Mouse (Mus musculus): Measurements from ENCODE around the gene Cpa2. TPM values are rescaled to one million over a fixed set of nuclear protein-coding genes. Genes with fewer than 3 reads are reported as not detected.

Gene Cpa2
- total RNA-seq, 1 experiment from 2014 or later, result 0.56 TPM

DNA sequence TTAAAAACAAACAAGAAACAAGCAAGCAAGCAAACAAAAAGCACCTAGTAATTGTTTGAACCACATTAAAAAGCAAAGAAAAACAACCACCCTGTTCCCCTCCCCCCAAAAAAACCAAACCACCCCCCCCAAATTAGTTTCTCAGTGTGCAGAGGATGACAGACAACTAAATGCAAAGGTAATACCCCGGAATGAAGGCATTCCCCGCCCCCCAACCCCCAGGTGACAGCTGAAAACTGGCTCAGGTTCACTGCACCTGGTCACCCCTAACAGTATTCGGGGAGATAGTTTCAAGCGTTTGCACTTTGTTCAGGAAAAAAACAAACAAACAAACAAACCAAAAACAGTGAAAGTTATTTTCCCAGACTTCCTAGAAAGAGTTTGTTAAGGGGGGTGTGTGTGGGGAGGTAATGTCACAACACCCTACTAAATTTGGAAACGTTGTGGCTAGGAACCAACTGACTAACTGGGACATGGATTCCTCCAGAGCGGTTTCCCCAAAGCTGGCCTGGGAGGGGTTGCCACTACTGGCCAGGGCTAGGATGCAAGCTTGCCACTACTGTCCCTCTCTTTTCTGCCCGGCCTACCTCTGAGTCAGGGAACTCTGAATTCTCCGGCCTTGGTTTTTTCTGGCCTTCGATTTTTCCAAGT, 6.4 kb downstream of the Cpa2 start:
- DNase-seq, result peak; percentile 75

DNA sequence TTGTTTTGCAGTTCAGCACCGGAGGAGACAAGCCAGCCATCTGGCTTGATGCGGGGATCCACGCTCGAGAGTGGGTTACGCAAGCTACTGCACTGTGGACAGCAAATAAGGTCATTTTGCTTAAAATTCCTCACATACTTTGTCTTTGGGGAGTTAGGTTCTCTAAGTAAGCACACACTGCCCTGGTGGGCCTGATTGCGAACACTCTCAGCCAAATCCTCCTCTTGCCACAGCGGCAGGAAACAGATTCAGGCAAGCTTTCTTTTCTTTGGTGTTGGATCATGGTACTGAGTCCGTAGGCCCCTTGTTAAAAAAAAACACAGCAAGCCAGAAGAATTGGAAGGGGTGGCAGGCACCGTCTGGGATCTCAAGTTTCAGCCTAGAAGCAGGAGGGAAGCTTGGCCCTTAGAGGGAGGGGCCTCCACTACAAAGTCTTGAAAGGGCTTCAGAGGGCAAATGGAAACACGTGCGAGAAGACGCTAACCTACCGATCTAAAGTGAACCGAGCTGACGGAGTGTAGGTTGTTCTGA, 7.9 kb downstream of the Cpa2 start:
- peak; percentile 38 for DNase-seq

DNA sequence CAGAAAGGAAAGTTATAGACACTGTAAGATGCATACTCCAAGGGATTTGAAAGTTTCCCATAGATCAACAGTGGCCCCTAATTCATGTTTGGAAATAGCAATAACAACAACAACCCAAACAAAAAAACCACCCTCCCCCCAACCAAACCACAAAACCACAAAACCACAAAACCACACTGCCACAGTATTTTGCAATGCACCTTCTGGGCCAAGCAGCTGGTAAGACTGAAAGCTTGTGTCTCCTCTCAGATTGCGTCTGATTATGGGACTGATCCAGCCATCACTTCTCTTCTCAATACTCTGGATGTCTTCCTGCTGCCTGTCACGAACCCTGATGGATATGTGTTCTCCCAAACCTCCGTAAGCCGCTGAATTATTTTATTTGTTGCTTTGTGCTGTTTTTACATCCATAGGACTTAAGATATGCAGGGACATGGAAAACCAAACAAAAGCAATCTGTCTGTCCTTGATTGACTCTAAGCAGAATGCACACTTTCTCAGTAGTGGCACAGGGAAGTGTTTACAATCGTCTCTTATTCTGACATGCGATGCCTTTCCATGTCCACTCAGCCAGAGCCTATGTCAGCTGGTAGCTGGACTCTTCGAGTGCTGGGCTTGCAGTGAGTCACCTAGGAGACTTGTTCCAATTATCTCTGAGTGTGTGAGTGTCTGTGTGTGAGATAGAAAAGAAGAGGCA, 9.3 kb downstream of the Cpa2 start:
- DNase-seq, result no peak

DNA sequence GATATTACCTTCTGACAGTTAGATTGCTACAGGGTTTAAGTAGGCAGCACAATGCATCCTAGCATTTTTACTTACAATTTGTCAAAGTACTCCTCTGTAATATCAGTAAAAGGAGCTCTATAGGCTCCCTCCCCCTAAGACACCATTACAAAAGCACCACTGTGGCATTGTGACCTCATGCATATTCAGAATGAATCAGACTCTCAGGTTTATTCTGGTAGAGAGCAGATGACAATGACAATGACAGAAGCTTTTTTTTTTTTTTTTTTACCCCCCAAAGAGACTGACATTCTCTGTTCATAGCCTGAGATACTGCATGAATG, 9.8 kb downstream of the Cpa2 start:
- DNase-seq, result no peak

DNA sequence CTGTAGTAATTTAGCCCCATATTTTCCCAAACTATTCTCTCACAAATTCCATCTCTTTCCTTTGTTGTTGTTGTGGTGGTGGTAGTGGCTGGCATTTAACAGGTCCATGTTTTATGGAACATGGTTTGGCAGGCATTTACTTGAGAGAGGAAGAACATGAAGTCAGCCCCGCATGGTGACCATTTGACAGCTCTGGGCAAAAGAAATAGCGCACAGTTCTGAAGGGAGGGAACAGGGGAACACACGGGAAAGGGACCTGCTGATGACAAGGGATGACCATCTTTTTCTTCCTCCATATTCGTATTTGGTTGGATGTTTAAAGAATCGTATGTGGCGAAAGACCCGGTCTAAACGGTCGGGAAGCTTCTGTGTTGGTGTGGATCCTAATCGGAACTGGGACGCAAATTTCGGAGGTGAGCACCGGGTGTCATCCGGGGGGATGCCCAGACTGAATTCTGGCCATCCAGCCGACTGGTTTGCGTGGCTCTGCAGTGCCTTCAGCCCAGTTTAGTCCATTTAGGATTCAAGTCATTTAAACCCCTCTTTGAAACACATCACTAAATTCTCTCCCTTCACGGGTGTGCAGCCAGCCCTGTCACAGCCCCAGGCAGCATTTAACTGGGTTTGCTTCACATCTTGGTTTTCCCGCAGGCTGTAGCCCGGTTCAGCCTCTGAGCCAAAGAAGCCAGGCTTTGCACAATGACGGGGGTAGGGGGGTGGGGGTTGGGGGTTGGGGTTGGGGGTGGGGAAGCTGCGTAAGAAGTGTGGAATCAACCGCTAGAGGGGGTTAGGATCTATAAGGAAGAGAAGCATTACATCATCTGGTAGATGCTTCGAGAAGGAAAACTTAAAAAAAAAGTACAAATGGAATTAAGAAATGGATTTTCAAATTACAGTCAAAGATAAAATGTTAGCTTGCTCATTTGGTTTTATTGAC, 10.5 kb downstream of the Cpa2 start:
- DNase-seq, result no peak

DNA sequence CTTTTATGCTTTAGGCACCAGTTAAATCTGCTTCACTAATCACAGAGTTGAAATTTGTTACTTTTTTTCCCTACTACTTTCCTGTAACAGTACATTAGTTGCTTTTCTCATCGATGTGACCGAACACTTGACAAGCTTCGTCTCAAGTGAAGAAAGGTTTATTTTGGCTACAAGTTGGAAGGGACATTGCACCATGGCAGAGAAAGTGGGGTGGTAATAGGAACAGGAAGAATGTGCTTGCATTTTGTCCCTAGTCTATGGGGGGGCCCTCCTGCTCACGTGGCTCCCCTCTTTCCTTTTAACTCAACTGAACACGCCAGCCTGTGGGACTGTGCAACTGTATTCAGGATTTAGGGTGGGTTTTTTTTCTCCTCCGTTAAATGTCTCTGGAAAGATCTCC, 11.2 kb downstream of the Cpa2 start:
- DNase-seq, result no peak

DNA sequence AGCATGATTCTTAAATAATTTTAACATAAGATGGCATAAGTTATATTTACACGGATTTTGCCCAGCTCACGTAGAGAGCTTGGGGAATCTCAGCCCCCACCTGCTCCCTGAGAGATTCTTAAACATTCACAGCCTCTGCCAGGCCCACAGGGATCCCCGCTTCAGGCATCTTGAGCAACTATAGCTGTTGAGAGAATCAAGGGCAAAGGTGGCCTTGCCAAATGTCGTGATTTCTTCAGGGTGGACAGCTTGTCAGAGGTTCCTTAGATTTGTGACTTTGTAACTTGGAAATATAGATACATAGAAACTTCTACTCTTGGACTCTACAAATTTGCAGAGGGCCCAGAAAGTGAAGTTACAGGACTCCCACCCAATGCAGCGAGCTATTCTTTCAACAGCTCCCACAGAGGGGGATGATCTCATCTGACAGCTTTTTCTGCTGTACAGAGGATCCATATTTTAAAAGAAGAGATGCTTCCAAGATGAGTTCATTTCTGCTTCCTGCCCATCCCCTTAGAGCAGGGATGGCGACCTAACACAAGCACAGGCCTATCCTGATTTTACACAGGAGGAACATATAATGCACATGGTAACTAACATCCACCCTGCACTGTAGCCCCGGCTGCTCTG, 12.1 kb downstream of the Cpa2 start:
- DNase-seq, result peak; percentile 66

DNA sequence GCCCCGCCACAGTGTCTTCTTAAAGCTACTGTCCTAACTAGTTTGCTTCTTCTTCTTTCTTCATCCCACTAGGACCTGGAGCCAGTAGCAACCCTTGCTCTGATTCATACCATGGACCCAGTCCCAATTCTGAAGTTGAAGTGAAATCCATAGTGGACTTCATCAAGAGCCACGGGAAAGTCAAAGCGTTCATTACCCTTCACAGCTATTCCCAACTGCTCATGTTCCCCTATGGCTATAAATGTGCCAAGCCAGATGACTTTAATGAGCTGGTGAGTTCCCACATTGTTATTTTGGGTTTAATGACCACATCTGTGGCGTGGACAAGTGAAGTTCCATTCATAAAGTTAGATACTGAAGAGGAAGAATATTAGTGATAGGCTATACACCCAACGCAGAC, 12.7 kb downstream of the Cpa2 start:
- no peak for DNase-seq

DNA sequence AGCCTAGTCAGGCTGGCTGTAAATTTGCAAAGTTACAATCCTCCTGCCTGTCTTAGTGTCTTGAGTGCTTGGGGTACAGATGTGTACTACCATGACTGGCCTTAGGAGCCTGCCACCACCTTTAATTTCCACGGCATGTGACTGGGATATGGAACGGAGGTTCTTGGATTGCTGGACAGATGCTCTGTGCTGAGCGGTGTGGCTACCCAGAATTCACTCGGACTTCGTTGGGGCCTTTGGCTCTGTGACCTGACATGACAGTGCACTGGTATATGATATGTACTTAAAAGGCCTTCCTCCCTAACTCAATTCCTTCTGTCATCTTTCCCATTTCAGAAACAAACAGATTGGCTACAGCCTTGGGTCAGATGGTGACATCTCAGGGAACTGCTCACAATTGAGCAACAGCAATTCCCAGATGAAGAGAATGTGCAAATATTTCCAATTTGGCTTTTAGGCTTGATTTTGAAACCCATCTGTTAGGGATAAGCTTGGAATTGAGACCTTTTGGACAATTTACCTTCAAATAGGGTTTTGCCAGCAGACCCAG, 13.3 kb downstream of the Cpa2 start:
- no peak for DNase-seq

DNA sequence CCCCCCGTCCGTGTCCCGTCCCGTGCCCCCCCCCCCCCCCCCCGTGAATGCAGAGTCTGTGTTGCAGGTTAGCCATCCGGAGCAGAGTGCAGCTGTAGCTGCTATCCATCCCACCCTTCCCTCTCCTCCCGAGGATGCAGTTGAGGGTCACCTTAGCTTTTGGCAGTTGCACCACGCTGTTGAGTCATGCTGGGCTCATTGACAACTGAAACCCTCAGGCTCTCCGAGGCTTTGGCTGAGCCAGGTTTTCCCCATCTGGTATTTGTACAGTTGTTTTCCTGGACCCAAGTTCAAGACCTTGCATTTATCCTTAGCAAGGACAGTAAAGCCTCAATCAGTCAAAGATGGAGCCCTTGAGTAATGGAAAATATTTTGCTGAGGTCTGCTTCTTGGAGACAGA, 14.7 kb downstream of the Cpa2 start:
- peak; percentile 86 for DNase-seq

DNA sequence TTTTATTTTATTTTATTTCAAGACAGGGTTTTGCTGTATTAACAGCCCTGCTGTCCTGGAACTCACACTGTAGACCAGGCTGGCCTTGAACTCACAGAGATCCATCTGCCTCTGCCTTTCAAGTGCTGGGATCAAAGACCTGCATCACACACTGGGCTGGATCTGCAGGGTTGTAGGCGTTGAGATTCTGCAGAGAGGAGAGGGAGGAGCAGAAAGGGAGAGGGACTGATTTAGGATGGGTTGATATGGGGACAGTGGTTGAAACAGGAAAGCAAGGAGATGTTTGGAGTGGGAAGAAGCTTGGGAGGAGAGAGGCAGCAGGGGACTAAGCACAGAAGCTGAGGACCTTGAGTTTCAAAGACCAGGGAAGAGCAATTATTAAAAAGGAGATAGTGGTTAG, 18.3 kb downstream of the Cpa2 start:
- DNase-seq, result peak; percentile 51

DNA sequence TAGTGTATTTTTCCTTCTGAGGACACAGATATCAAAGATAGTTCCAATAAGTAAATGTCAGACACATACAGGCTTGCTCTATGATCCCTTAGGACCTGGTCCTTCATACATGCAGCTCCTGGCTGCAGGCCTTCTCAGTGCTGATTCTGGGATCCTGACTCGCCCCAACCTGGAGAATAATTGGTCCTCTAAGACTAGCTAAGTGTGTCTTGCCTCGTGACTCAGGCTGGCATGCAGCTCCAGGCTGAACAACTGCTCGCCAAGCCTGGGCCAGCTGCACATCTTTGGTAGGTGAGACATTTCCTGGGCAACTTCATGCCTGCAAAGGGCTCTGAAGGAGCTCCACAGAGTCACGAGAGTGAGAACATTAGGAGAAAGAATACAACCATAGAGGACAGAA, 20.8 kb downstream of the Cpa2 start:
- DNase-seq, result no peak

DNA sequence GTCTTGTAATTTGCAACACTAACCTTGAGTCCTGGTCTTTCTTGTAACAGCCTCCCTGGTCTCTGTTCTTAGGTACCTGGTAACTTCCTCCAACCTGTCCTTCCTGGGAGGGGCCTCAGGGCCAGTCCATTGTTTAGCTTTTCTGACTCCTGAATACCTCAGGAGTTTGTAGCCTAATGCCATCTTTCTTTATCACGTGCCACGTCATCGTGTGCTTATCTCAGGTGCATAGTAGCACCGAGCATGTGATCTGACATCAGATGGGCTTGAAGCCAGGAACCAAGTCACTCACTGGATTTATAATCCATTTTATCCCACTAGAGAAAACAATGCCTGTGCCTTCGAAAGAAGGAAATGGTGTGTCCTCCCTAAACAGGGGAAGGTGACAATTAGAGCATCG, 22.2 kb downstream of the Cpa2 start:
- no peak for DNase-seq

DNA sequence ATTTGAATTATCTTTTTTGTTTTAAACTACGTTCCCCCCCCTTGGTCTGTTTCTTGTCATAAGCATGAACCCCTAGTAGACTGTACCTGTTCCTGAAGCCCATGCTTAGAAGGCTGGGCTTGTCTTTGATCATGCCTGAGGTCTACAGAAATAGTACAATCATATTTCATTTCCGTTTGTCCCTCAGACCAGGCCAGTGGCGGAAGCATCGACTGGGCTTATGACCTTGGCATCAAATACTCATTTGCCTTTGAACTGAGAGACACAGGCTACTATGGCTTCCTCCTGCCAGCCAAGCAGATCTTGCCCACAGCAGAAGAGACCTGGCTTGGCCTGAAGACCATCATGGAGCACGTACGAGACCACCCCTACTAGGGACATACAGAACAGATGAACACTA, 22.7 kb downstream of the Cpa2 start:
- DNase-seq, result peak; percentile 49

DNA sequence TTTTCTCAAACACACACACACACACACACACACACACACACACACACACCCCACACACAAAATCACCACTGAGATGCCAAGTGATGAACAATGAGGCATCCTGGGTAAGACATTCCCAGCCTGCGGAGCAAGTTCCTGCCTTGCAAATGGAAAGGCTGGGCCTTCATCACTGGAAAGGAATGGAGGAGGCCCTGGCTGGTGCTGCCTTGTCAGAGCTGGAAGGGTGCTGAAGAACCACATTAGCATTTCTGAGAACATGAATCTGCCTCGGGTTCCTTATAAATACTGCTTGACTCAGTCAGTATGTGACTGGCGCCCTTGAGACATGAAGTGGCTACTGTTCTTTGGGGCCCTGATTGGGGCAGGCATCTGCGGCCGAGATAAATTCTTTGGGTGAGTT, 26.7 kb downstream of the Cpa2 start, which contains the start of gene Cpa4:
TSS of gene Cpa4 (plus strand) at position 301 of the 400 bp plus-strand sequence.
- no peak for DNase-seq

DNA sequence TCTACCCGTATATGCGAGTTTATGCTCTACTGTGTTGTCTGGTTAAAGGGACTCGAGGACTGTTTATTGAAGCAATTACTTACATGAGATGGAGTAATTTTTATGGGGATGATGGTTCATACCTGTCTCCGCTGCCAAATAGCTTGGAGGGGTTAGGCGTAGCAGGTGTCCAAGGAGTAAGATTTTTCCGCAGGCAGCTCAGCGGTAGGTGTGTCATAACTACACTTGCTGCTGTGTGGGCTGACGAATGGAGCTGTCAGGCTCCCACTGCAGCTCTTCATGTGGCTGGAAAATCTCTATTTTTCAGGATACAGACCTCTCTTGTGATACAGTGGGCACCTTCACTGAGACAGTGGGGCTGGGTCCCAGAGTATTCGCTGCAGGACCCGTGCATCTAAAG, 27.9 kb downstream of the Cpa2 start:
- DNase-seq, result no peak

DNA sequence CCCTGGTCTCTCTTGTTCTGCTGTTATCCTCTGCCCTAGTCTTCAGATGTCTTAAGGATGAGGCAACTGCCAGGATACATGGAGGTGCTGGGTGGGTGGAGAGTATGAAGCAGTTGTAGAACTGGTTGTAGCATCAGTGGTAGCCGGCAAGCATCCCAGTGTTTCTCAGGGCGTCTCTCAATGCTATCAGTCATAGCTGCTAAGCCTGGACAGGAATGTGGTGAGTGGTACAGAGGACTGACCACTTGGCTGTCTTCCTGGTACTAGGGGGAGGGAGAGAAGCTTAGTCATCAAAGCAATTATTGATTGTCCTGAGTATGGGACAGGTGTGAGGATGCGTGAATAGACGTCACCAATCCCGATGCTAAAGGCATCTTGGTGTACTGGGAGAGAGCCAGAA, 28.6 kb downstream of the Cpa2 start:
- no peak for DNase-seq

DNA sequence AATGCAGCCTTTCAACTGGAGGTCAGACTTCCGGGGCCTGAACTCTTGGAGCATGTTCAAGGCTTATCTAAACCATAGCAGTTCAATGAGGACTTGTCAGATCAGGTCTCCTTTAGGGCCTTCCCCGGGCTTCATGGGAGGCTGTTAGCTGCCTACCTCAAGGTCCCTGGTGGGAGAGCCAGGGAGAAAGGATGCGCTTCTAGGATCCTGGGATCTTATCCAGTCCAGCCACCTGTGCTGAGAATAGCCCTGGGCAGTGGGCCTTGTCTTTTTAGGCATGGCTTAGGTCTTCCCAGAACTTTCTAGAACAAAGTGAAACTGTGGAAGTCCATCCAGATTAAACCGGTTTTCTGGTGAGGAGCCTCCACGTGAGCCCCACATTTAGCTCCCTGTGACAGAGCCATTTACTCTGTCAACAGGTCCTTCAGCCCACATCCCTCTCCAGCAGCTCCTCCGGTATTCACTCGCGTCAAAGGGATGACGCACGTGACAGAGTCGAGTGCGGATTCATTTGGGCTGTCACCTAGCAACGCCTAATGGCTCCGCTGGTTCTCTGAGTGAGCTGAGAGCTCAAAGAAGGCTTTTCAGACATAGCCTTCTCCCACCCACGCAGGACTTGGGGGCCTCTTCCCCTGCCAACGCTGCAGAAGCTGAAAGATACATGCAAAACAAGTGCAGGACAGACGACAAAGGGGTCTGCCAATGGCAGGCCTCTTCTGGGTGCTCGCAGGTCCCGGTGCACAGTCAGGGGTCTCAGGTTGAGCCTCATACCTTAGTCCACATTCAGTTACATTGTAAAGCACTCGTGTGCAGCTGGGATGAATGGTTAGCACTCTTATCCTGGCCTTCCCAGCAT, 31.3 kb downstream of the Cpa2 start:
- no peak for DNase-seq

DNA sequence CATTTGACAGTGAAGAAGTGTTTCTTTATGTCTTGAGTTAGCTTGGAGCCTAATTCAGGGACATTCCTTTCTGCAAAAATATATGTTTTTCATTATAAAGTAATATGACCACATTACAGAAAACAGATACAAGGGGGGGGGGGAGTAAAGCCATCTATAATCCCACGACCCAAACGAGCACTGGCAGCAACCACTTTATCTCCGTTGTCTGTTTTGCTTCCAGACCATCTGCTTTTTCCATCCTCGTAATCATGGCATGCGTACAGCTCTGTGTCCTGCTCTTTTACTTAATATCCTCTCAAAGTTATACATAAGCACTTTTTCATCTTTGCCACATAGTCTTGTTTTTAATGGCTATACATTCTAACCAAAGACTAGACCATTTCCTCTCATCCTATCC, 32.0 kb downstream of the Cpa2 start:
- no peak for DNase-seq

DNA sequence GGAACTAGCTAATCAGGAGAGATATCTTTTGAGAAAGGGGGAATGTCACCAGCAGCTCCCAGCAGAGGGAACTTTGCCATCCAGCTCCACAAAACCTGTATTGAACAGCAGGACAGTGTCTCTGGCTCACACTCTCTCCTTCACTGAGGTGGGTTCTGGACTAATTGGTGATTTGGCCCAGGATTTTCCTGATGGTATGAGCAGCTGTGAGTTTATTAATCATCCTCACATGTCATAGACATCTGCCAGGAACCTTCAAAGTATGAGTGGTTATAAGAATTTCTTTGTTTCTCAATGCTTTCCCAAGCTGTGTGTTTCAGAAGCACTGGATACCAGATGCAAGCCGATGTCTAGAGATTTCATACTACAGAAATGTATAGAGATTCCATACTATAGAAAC, 33.6 kb downstream of the Cpa2 start:
- no peak for DNase-seq

All from adrenal gland, postnatal 14 days (tissue).